Mouse (Mus musculus): ENCODE data around the gene Spata21. TPM values are rescaled to one million over a fixed set of nuclear protein-coding genes. Genes with fewer than 3 reads are reported as not detected.
"Not testable (repeated sequence)": the region's sequence is repeated elsewhere in the genome, so short reads cannot be mapped to it uniquely, and the experiment has no call there.

Spata21 gene
- polyA plus RNA-seq, 1 experiment from 2014 or later: 0.46 TPM

GRCm38 (mm10) chr4:141140967-141141366 lies 52.8 kb downstream of the Spata21 start:
- Histone ChIP-seq H3K4me1 (replicated peaks; ENCODE audit: control insufficient read depth, insufficient read depth, low read length) (peaks cover 25% of the 10 kb centered on the region), H3K9ac (replicated peaks; ENCODE audit: low read depth, low read length) (no peak overlapping the region), H3K4me2 (ENCODE audit: low read length) (no peak overlapping the region), H3K9me3 (ENCODE audit: control insufficient read depth, low read length) (no peaks in the 10 kb centered on the region), H3K36me3 (ENCODE audit: control insufficient read depth, insufficient read depth) (no peaks in the 10 kb centered on the region), H3K27me3 (replicated peaks; ENCODE audit: control insufficient read depth, insufficient read depth, low read length) (no peaks in the 10 kb centered on the region), H3K4me3 (replicated peaks; ENCODE audit: low read length) (no peak overlapping the region), H3K27ac (ENCODE audit: low read length) (no peak overlapping the region)
- 88% methylated on average over 6 of the region's 6 CpGs for WGBS
- no peak for ATAC-seq

GRCm38 (mm10) chr4:141142285-141142811 lies 54.2 kb downstream of the Spata21 start:
- peaks cover 18% of the 10 kb centered on the region for H3K4me1 ChIP-seq (replicated peaks; ENCODE audit: control insufficient read depth, insufficient read depth, low read length)
- H3K9me3 ChIP-seq (ENCODE audit: control insufficient read depth, low read length): no peaks in the 10 kb centered on the region
- ATAC-seq: no peak
- H3K36me3 ChIP-seq (ENCODE audit: control insufficient read depth, insufficient read depth): no peaks in the 10 kb centered on the region
- H3K9ac ChIP-seq (replicated peaks; ENCODE audit: low read depth, low read length): no peak overlapping the region
- no peak overlapping the region for H3K27ac ChIP-seq (ENCODE audit: low read length)
- no peaks in the 10 kb centered on the region for H3K27me3 ChIP-seq (replicated peaks; ENCODE audit: control insufficient read depth, insufficient read depth, low read length)
- no peak overlapping the region for H3K4me3 ChIP-seq (replicated peaks; ENCODE audit: low read length)
- H3K4me2 ChIP-seq (ENCODE audit: low read length): no peak overlapping the region
- 28% methylated on average over 9 of the region's 9 CpGs for WGBS

GRCm38 (mm10) chr4:141145124-141145523 lies 57.0 kb downstream of the Spata21 start:
- peaks cover 17% of the 10 kb centered on the region for H3K4me1 ChIP-seq (replicated peaks; ENCODE audit: control insufficient read depth, insufficient read depth, low read length)
- H3K9me3 ChIP-seq (ENCODE audit: control insufficient read depth, low read length); ATAC-seq; H3K4me2 ChIP-seq (ENCODE audit: low read length); H3K9ac ChIP-seq (replicated peaks; ENCODE audit: low read depth, low read length); H3K27ac ChIP-seq (ENCODE audit: low read length); H3K27me3 ChIP-seq (replicated peaks; ENCODE audit: control insufficient read depth, insufficient read depth, low read length); H3K36me3 ChIP-seq (ENCODE audit: control insufficient read depth, insufficient read depth); H3K4me3 ChIP-seq (replicated peaks; ENCODE audit: low read length): not testable (repeated sequence)
- WGBS: 95% methylated on average over 8 of the region's 16 CpGs

- H3K4me3 ChIP-seq (replicated peaks; ENCODE audit: low read length): no peak overlapping the region
- no peak overlapping the region for H3K4me2 ChIP-seq (ENCODE audit: low read length)
- H3K27me3 ChIP-seq (replicated peaks; ENCODE audit: control insufficient read depth, insufficient read depth, low read length): no peaks in the 10 kb centered on the region
- ATAC-seq: no peak
- H3K9me3 ChIP-seq (ENCODE audit: control insufficient read depth, low read length): no peaks in the 10 kb centered on the region
- H3K36me3 ChIP-seq (ENCODE audit: control insufficient read depth, insufficient read depth): no peaks in the 10 kb centered on the region
- peaks cover 18% of the 10 kb centered on the region for H3K4me1 ChIP-seq (replicated peaks; ENCODE audit: control insufficient read depth, insufficient read depth, low read length)
- H3K9ac ChIP-seq (replicated peaks; ENCODE audit: low read depth, low read length): no peak overlapping the region
- H3K27ac ChIP-seq (ENCODE audit: low read length): no peak overlapping the region
- WGBS: 94% methylated on average over 6 of the region's 6 CpGs
Observed at GRCm38 (mm10) chr4:141146491-141147033, 58.4 kb downstream of the Spata21 start.

- peak within 1 kb of the TSS; percentile 80 for H3K4me2 ChIP-seq (ENCODE audit: low read length)
- ATAC-seq: peak; percentile 86
- peak within 1 kb of the TSS; percentile 98 for H3K9ac ChIP-seq (replicated peaks; ENCODE audit: low read depth, low read length)
- no peaks in the 10 kb centered on the region for H3K27me3 ChIP-seq (replicated peaks; ENCODE audit: control insufficient read depth, insufficient read depth, low read length)
- H3K4me1 ChIP-seq (replicated peaks; ENCODE audit: control insufficient read depth, insufficient read depth, low read length): peaks cover 21% of the 10 kb centered on the region
- H3K9me3 ChIP-seq (ENCODE audit: control insufficient read depth, low read length): no peaks in the 10 kb centered on the region
- no peaks in the 10 kb centered on the region for H3K36me3 ChIP-seq (ENCODE audit: control insufficient read depth, insufficient read depth)
- peak within 1 kb of the TSS; percentile 88 for H3K27ac ChIP-seq (ENCODE audit: low read length)
- peak within 1 kb of the TSS; percentile 99 for H3K4me3 ChIP-seq (replicated peaks; ENCODE audit: low read length)
- WGBS: 9% methylated on average over 56 of the region's 58 CpGs
Observed at GRCm38 (mm10) chr4:141147112-141148008, 59.2 kb downstream of the Spata21 start, which contains the start of gene Fbxo42. Fbxo42 (plus strand) TSS chr4:141147913.

GRCm38 (mm10) chr4:141148009-141148801 lies 60.1 kb downstream of the Spata21 start:
- WGBS: under 1% methylated on average over 66 of the region's 66 CpGs
- H3K36me3 ChIP-seq (ENCODE audit: control insufficient read depth, insufficient read depth): no peaks in the 10 kb centered on the region
- peak overlapping the region; percentile 80 for H3K4me2 ChIP-seq (ENCODE audit: low read length)

GRCm38 (mm10) chr4:141149116-141149515 lies 61.0 kb downstream of the Spata21 start:
- 14% methylated on average over 7 of the region's 7 CpGs for WGBS

More at GRCm38 (mm10) chr4:141148009-141148801, 60.1 kb downstream of the Spata21 start:
- ATAC-seq: peak; percentile 75
- Histone ChIP-seq H3K9ac (replicated peaks; ENCODE audit: low read depth, low read length) (peak overlapping the region; percentile 98), H3K27ac (ENCODE audit: low read length) (peak overlapping the region; percentile 86), H3K4me1 (replicated peaks; ENCODE audit: control insufficient read depth, insufficient read depth, low read length) (peaks cover 21% of the 10 kb centered on the region), H3K9me3 (ENCODE audit: control insufficient read depth, low read length) (no peaks in the 10 kb centered on the region), H3K27me3 (replicated peaks; ENCODE audit: control insufficient read depth, insufficient read depth, low read length) (no peaks in the 10 kb centered on the region), H3K4me3 (replicated peaks; ENCODE audit: low read length) (peak overlapping the region; percentile 99)

GRCm38 (mm10) chr4:141157485-141157884 lies 69.4 kb downstream of the Spata21 start:
- Histone ChIP-seq H3K4me2 (ENCODE audit: low read length) (no peak overlapping the region), H3K27ac (ENCODE audit: low read length) (no peak overlapping the region), H3K9ac (replicated peaks; ENCODE audit: low read depth, low read length) (no peak overlapping the region), H3K4me3 (replicated peaks; ENCODE audit: low read length) (no peak overlapping the region), H3K36me3 (ENCODE audit: control insufficient read depth, insufficient read depth) (no peaks in the 10 kb centered on the region), H3K4me1 (replicated peaks; ENCODE audit: control insufficient read depth, insufficient read depth, low read length) (peaks cover 4% of the 10 kb centered on the region; the same call in 1 of the 2 replicates), H3K9me3 (ENCODE audit: control insufficient read depth, low read length) (no peaks in the 10 kb centered on the region), H3K27me3 (replicated peaks; ENCODE audit: control insufficient read depth, insufficient read depth, low read length) (no peaks in the 10 kb centered on the region)
- WGBS: 79% methylated on average over 4 of the region's 4 CpGs
- no peak for ATAC-seq

More at GRCm38 (mm10) chr4:141149116-141149515, 61.0 kb downstream of the Spata21 start:
- Histone ChIP-seq H3K27ac (ENCODE audit: low read length) (no peak overlapping the region), H3K4me3 (replicated peaks; ENCODE audit: low read length) (peak overlapping the region; percentile 99), H3K27me3 (replicated peaks; ENCODE audit: control insufficient read depth, insufficient read depth, low read length) (no peaks in the 10 kb centered on the region), H3K9me3 (ENCODE audit: control insufficient read depth, low read length) (no peaks in the 10 kb centered on the region), H3K4me1 (replicated peaks; ENCODE audit: control insufficient read depth, insufficient read depth, low read length) (peaks cover 23% of the 10 kb centered on the region), H3K36me3 (ENCODE audit: control insufficient read depth, insufficient read depth) (no peaks in the 10 kb centered on the region), H3K4me2 (ENCODE audit: low read length) (peak overlapping the region; percentile 80), H3K9ac (replicated peaks; ENCODE audit: low read depth, low read length) (peak overlapping the region; percentile 98)
- no peak for ATAC-seq
